Mouse (Mus musculus): ENCODE results near the gene Ganab. TPM values are rescaled to one million over a fixed set of nuclear protein-coding genes. Genes with fewer than 3 reads are reported as not detected.

The Ganab gene
- total RNA-seq, 2 experiments from 2014 or later = 21.6 to 26.4 TPM

DNA sequence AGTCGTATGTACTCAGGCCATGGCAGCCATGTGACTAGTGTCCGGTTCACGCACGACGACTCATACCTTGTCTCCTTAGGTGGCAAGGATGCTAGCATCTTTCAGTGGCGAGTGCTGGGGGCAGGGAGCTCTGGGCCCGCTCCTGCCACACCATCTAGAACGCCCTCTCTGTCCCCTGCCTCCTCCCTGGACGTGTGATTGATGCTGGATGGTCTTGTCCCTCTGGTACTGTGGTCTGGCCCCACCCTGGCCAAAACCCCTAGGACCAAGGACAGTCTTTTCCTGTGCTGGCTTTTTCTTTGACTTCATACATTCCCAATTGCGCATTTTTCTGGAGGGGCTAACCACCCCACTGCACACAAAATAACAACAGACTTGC, 43.3 kb downstream of the Ganab start:
- Histone ChIP-seq H3K4me3 (peak overlapping the region; percentile 100), H3K27ac (peak overlapping the region; percentile 96)
- TF ChIP-seq CTCF (IDR thresholded peaks at IDR 0.05) = no peak
- DNase-seq = no peak
- intact Hi-C loops (cut with DNase I) = no loop called here

DNA sequence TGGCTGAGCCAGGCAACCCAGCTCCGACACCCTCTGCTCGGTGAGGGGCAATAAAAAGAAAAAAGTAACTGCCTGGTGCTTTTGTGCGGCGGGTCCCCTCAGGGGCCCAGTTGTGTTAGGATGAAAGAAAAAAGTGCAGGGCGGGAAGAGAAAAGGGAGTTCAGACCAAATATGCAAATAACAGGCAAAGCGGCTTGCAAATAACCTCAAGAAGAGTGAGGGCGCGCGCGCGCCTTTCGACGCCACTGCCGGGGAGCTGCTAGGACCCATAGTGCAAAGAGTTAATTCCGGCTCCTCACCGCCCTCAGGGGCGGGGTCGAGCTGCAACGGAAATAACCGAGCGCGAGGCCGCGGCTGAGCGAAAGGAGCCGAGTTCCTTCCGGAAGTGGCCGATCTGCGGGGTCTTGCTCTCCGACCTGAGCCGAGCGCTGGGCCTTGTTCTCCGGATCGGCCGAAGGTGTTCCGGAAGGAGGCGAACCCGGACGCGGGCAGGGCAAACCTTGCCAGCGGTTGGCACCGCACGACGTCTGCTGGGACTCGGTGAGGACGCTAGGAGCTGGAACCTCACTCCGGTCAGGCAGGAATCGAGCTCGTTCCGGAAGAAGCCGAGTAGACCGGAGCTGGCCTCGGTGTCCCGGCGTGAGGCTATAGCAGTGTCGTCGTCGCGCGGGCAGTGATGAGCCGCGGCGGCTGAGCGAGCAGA, 43.8 kb downstream of the Ganab start, which contains the start of gene Mta2:
Gene Mta2, plus strand, starts transcription at position 361 of the 703 bp plus-strand sequence.
- Histone ChIP-seq H3K4me3 (peak within 1 kb of the TSS; percentile 100), H3K27ac (peak within 1 kb of the TSS; percentile 96)
- peak; percentile 98 for DNase-seq
- no peak for TF ChIP-seq CTCF (IDR thresholded peaks at IDR 0.05)
- intact Hi-C loops (cut with DNase I) = no loop called here

DNA sequence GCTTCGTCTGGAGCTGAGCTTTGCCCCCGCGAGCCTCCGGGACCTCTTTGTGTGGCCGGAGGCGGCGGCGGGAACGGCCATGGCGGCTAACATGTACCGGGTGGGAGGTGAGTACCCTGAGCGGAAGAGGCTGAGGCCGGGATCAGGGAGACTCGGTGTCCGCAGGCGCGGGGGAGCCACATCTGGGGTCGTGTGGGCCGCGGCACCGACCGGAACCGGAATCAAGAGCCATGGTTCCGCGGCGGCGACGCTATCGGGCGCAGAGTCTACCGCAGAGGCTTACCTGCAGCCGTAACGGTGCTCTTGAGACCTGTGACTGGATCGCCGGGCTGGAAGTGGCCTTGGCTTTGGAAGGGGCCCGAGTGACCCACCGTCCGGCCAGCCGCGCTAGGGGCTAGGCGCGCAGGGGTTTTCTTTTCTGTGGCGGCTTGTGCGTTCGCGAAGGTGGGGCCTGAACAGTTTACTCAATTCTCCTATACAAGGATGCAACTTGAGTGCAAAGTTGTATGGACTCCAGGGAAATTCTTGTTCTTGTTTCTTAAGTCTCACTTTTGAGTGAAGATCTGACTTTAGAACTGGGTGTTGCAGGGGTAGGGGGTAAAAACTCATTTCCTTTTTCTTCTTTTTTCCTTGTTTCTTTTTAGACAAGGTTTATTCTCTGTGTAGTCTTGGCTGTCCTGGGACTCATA, 44.5 kb downstream of the Ganab start:
- intact Hi-C loops (cut with DNase I) = no loop called here
- no peak for TF ChIP-seq CTCF (IDR thresholded peaks at IDR 0.05)
- no peak for DNase-seq

DNA sequence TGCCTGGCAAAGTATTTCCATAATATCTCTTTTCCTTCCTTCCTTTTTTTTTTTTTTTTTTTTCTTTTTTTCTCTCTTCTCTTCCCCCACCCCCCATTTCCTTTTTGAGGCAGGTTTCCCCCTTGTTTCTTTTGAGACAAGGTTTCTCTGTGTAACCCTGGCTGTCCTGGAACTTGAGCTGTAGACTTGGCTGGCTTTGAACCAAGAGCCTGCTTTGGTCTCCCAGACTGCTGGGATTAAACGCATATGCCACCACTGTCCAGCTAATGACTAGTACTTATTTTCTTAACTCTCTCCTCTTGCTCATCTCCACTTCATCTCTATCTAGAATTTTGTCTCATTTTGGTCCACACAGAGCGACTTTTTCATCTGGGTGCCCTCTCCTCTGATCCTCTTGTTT, 45.2 kb downstream of the Ganab start:
- TF ChIP-seq CTCF (IDR thresholded peaks at IDR 0.05) = no peak
- Histone ChIP-seq H3K4me3 (peak overlapping the region; percentile 100), H3K27ac (peak overlapping the region; percentile 96)
- intact Hi-C loops (cut with DNase I) = no loop called here
- DNase-seq = no peak

More for the DNA sequence above, 44.5 kb downstream of the Ganab start:
- peak overlapping the region; percentile 100 for H3K4me3 ChIP-seq
- H3K27ac ChIP-seq = peak overlapping the region; percentile 96

DNA sequence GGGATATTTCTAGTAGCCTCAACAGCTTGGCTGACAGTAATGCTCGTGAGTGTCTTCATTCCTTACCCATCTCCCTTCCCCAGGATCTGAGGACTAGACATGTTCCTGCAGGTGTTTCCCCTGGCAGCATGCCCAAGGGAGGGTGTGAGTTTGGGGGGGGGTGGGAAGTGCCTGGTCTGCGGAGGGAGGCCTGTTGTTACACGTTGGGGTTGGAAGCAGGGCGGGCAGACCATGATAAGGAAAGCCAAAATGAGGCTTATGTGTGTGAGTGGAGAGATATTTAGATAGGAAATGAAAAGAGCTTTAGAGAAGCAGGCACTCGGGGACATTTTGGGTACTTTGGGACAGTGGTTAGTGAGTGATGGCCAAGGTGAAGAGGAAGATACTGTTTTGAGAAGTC, 46.2 kb downstream of the Ganab start:
- intact Hi-C loops (cut with DNase I) = no loop called here
- no peak for DNase-seq
- peak overlapping the region; percentile 100 for H3K4me3 ChIP-seq
- H3K27ac ChIP-seq = peak overlapping the region; percentile 70
- TF ChIP-seq CTCF (IDR thresholded peaks at IDR 0.05) = no peak

DNA sequence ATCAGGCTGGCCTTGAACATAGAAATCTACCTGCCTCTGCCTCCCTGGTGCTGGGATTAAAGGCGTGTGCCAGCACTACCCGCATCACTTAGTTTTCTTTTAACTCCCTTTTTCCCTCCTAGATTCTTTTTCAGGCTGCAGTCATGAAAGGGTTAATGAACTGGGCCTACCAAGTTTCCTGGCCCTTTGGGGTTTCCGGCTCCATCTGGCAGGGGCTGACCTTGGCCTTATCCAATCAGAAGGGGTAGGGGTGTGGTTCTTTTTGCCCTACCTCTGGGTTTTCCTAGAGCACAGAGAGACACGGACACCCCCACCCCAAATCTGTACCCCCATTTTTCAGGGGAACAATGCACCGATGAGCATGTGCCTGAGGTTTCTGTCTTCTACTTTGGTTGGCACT, 46.9 kb downstream of the Ganab start:
- intact Hi-C loops (cut with DNase I) = no loop called here
- peak overlapping the region; percentile 70 for H3K27ac ChIP-seq
- H3K4me3 ChIP-seq = peak overlapping the region; percentile 100
- no peak for TF ChIP-seq CTCF (IDR thresholded peaks at IDR 0.05)
- peak; percentile 79 for DNase-seq

DNA sequence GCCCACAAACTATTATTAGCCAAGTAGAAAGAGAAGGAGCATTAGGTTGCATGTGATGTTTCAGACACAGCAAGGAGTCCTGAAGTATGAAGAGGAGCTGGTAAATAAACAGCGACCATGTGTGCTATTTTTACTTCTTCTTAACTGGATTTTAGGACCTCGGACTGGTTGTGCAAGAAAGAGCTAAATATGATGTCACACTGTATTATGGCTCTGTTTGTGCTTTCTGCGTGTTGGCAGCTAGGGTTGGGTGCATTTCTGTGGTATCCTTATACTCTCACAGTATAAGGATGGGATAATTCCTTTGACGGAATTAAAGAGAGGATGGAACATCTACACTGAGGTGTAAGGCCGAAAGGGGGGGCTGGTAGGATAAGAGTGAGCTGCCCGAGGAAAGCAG, 47.4 kb downstream of the Ganab start:
- no peak for TF ChIP-seq CTCF (IDR thresholded peaks at IDR 0.05)
- peak overlapping the region; percentile 100 for H3K4me3 ChIP-seq
- H3K27ac ChIP-seq = peak overlapping the region; percentile 70
- intact Hi-C loops (cut with DNase I) = no loop called here
- DNase-seq = no peak

DNA sequence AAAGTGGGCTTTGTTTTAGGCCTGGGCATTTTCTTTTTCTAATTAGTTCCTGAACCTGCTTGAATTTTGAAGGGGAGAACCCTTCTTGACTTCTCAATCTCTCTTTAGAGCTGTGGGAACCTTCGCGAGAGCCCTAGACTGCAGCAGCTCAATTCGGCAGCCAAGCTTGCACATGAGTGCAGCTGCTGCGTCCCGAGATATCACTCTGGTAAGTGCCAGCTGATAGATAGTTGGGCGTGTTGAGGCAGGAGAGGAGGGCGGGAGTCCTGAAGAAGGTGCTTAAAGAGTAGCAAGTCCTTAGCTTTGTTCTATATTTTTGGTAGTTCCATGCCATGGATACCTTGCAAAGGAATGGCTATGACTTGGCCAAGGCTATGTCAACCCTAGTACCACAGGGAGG, 49.1 kb downstream of the Ganab start:
- Histone ChIP-seq H3K27ac (no peak overlapping the region), H3K4me3 (no peak overlapping the region)
- no peak for DNase-seq
- intact Hi-C loops (cut with DNase I) = no loop called here
- no peak for TF ChIP-seq CTCF (IDR thresholded peaks at IDR 0.05)

DNA sequence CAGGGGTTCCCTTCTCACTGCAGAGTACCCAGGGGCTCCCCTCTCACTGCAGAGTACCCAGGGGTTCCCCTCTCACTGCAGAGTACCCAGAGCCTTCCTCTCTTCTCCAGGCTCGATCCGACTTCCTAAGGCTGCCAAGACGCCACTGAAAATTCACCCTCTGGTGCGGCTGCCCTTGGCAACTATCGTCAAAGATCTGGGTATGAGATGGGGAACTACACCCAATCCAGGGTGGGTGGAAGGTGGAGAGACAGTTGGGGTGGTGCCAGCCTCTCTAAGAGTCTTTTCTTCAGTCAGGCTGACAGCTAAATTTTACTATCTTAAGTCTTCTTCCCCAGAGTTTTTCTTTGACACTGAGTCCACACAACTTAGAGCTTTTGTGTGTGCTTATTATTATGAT, 52.3 kb downstream of the Ganab start:
- intact Hi-C loops (cut with DNase I) = no loop called here
- TF ChIP-seq CTCF (IDR thresholded peaks at IDR 0.05) = no peak
- H3K27ac ChIP-seq = no peak overlapping the region

DNA sequence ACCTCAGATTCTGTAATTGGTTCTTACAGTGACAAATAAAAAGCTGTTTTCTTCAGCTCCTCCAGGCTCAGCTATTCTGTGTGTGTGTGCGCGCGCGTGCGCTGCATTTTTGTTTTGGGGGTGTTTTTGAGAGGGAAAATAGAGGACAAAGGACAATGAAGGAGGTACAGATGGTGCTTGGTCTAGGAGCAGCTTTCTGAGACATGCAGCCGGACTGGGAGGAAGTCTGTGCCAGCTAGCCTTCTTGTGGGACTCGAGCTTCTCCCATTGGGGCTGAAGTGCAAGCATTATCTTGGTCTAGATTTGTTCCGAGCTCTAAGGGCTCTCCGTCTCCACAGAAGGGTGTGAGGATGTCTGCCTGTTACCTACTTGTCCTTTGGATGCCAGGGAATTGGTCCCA, 54.4 kb downstream of the Ganab start:
- no peak for TF ChIP-seq CTCF (IDR thresholded peaks at IDR 0.05)
- intact Hi-C loops (cut with DNase I) = no loop called here
- Histone ChIP-seq H3K27ac (peak overlapping the region; percentile 90; the same call in 1 of the 2 replicates), H3K4me3 (no peak overlapping the region)
- no peak for DNase-seq

More for the DNA sequence above, 52.3 kb downstream of the Ganab start:
- no peak for DNase-seq
- no peak overlapping the region for H3K4me3 ChIP-seq

DNA sequence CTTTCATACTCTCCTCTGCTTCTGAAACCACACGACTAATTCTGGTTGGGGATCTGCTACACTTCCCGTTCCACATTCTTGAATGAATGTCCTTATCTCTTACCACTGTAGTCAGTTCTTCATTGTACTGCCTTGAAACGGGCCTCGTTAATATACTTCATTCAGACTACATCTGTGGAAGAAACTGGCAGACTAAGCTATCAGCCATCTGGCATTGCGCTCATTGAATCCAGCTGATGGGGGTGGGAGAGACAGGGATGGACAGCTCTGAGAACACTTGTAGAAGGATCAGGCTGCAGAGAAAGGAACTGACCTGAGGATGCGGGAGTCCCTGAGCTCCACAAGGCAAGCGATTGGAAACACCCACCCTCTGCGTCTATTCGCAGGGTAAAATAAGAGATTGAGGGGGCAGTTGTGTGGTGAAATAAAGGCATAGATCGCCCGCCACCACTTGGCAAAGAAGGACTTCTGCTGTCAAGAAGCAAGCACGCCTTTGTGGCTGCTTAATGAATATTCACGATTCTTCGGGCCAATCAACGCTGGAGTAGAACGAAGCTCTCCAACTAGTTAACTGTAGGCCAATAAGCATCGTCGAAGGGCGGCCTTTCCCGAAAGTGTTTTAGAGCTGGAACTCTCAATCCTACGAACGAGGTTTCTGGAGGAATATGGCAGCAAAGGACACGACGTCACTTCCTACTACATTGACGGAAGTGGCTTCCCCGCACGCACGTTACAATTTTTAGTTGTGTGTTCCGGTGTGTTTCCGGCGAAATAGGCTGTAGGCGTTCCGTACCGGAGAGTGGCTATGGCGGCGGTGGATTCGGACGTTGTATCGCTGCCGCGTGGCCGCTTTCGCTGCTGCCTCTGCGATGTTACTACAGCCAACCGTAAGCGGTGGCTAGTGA, 55.5 kb downstream of the Ganab start, which contains the start of gene Tut1:
Gene Tut1, plus strand, starts transcription at position 713 of the 905 bp plus-strand sequence.
- TF ChIP-seq CTCF (IDR thresholded peaks at IDR 0.05) = no peak
- DNase-seq = peak; percentile 90
- peak within 1 kb of the TSS; percentile 98 for H3K4me3 ChIP-seq
- H3K27ac ChIP-seq = peak within 1 kb of the TSS; percentile 90
- intact Hi-C loops (cut with DNase I) = no loop called here

DNA sequence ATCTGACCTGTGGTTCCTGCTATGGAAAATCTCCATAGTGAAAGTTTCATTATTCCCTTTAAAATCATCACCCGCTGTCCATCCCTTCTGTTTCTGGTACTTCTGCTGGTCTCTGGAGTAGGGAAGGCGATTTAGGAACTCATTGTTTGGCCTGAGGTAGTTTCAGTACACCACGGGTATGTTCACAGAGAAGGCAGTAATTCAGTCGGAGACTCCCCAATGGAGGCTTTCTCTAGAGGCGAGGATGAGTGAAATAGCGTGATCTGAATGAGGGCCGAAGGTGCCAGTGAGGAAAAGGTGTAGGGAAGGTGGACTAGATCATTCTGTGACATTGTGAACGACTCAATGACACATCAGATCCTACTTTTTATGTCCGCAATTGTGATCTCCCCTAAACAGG, 56.3 kb downstream of the Ganab start:
- intact Hi-C loops (cut with DNase I) = no loop called here
- DNase-seq = no peak
- no peak for TF ChIP-seq CTCF (IDR thresholded peaks at IDR 0.05)

More for the DNA sequence above, 56.3 kb downstream of the Ganab start:
- peak overlapping the region; percentile 98 for H3K4me3 ChIP-seq
- peak overlapping the region; percentile 90 for H3K27ac ChIP-seq
